Mouse (Mus musculus): Measurements from ENCODE around the gene Map4. TPM values are rescaled to one million over a fixed set of nuclear protein-coding genes. Genes with fewer than 3 reads are reported as not detected.
"Not testable (repeated sequence)": the region's sequence is repeated elsewhere in the genome, so short reads cannot be mapped to it uniquely, and the experiment has no call there.

The Map4 gene
- polyA plus RNA-seq, 1 experiment from 2014 or later = 54.4 TPM

DNA sequence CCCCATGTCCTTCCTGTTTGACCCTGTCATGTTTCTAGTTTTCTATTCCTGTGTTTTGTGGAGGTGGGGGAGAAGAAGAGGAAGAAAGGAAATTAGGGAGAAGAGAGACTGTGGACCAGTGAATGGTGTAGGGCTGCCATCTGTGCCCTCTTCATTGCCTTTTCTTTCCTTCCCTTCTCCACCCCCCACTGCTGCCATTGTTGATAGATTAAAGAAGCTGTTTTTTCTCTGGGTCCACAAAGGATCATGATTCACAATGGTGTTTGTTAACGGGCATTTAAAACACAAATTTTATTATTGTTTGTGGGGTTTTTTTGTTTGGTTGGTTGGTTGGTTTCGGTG, 122.8 kb downstream of the Map4 start:
- no peak overlapping the region for H3K4me2 ChIP-seq (replicated peaks)
- H3K27me3 ChIP-seq (replicated peaks) = no peaks in the 10 kb centered on the region
- no peak overlapping the region for H3K4me3 ChIP-seq (replicated peaks)
- H3K36me3 ChIP-seq = no peaks in the 10 kb centered on the region
- no peak for ATAC-seq
- H3K4me1 ChIP-seq (replicated peaks) = peaks cover 8% of the 10 kb centered on the region; the same call in 1 of the 2 replicates
- H3K9ac ChIP-seq = no peak overlapping the region
- no peak overlapping the region for H3K27ac ChIP-seq
- no peaks in the 10 kb centered on the region for H3K9me3 ChIP-seq
- WGBS = 84% methylated on average over 2 of the region's 2 CpGs

DNA sequence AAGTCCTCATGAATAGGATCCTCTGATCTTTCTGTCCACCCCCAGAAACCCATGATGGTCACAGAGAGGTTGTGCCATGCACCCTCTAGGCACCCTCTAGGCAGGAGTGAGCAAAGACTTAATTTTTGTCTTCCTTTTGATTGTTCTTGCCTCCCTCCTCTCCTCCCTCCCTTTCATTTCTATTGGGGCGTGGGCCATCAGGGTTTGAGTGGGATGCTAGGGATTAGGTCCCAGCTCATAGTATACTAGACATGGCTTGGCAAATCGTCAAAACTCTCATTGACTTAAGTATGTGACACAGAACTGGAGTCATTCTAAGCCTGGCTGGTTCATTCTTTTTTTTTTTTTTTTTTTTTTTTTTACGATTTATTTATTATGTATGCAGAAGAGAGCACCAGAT, 123.5 kb downstream of the Map4 start:
- WGBS = 72% methylated on average over 3 of the region's 3 CpGs
- H3K4me3 ChIP-seq (replicated peaks) = no peak overlapping the region
- no peak overlapping the region for H3K27ac ChIP-seq
- ATAC-seq = no peak
- H3K4me2 ChIP-seq (replicated peaks) = no peak overlapping the region
- H3K4me1 ChIP-seq (replicated peaks) = peaks cover 8% of the 10 kb centered on the region; the same call in 1 of the 2 replicates
- H3K27me3 ChIP-seq (replicated peaks) = no peaks in the 10 kb centered on the region
- no peaks in the 10 kb centered on the region for H3K36me3 ChIP-seq
- no peaks in the 10 kb centered on the region for H3K9me3 ChIP-seq
- no peak overlapping the region for H3K9ac ChIP-seq

DNA sequence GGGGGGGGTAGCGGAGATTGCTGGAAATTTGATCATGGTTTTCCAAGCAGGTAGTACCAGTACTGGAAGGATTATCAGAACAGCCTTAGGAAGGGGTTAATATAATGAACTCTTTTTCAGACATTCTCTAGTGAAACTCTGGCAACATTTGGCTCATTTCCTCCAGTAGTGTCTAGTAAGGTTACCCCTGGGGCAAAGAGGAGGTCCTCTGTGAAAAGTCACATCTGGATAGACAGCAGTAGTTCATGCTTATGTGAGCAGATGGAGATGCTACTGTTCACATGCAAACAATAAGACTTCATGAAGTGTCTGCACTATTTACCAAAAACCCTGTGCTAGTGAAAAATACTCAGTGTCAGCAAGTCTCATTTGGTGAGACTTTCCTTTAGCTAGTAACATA, 125.9 kb downstream of the Map4 start:
- WGBS = 96% methylated on average over 1 of the region's 1 CpGs
- no peak overlapping the region for H3K9ac ChIP-seq
- H3K4me3 ChIP-seq (replicated peaks) = no peak overlapping the region
- H3K4me1 ChIP-seq (replicated peaks) = peaks cover 8% of the 10 kb centered on the region; the same call in 1 of the 2 replicates
- no peaks in the 10 kb centered on the region for H3K27me3 ChIP-seq (replicated peaks)
- no peaks in the 10 kb centered on the region for H3K36me3 ChIP-seq
- no peak overlapping the region for H3K4me2 ChIP-seq (replicated peaks)
- no peak overlapping the region for H3K27ac ChIP-seq
- no peak for ATAC-seq
- no peaks in the 10 kb centered on the region for H3K9me3 ChIP-seq

DNA sequence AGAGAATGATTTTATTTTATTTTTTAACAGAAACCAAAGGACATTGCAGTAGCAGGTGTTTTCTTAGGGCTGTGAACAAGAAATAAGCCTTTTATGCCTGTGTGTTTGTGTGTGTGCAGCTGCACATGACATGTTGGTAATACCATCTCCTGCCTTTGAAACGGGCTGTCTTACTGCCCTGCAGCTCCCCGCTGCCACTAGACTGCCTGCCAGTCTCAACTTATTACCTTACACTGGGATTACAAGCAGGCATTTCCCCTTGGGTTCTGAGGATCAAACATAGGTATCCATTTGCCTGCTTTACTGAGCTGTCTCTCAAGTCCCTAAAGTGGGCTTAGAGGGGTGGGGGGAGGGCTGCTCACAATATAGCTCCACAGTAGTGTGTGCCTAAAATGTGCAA, 129.5 kb downstream of the Map4 start:
- no peaks in the 10 kb centered on the region for H3K9me3 ChIP-seq
- H3K9ac ChIP-seq = no peak overlapping the region
- whole genome bisulfite sequencing = 80% methylated on average over 2 of the region's 2 CpGs
- H3K4me1 ChIP-seq (replicated peaks) = no peaks in the 10 kb centered on the region
- no peaks in the 10 kb centered on the region for H3K36me3 ChIP-seq
- H3K27me3 ChIP-seq (replicated peaks) = no peaks in the 10 kb centered on the region
- H3K27ac ChIP-seq = no peak overlapping the region
- ATAC-seq = no peak
- no peak overlapping the region for H3K4me3 ChIP-seq (replicated peaks)
- H3K4me2 ChIP-seq (replicated peaks) = no peak overlapping the region

DNA sequence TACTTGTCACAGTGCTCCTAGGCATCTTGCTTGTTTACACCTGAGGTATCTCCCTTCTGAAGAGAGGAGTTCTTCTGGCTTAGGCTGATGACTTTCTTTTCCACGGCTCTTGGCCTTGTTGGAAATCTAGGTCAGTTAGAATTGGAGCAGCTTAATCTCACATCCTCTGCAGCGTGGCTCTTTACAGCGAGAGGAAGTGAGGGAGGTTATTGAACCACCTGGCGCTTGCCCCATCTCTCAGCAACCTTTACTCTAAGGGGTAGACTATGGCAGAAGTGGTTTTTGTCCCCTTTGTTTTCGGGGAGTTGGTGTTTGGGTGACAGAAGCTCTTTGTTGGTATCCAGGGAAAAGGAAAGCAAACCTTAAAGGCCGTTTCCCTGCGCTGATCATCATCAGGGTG, 131.1 kb downstream of the Map4 start:
- H3K27me3 ChIP-seq (replicated peaks) = no peaks in the 10 kb centered on the region
- H3K36me3 ChIP-seq = peaks cover 3% of the 10 kb centered on the region; the same call in 1 of the 2 replicates
- ATAC-seq = no peak
- no peak overlapping the region for H3K27ac ChIP-seq
- H3K9me3 ChIP-seq = no peaks in the 10 kb centered on the region
- no peak overlapping the region for H3K4me3 ChIP-seq (replicated peaks)
- H3K9ac ChIP-seq = no peak overlapping the region
- H3K4me1 ChIP-seq (replicated peaks) = no peaks in the 10 kb centered on the region
- WGBS = 89% methylated on average over 7 of the region's 7 CpGs
- no peak overlapping the region for H3K4me2 ChIP-seq (replicated peaks)

DNA sequence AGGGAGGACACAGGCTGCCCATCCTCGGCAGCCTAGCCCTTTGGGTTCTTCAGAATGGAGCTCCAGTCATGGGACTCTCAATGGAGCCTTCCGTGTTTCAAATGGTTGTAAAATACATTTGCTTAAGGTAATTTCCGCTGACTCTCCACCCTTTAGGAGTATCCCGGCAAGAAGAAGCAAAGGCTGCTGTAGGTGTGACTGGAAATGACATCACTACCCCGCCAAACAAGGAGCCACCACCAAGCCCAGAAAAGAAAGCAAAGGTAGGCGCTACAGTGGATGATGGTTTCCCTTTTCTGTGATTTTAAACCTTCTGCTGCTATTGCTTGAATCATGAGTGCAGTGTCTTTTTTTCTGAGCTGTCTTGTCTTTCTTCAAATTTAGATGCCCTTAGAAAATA, 131.6 kb downstream of the Map4 start:
- H3K27ac ChIP-seq = no peak overlapping the region
- ATAC-seq = no peak
- peaks cover 6% of the 10 kb centered on the region; the same call in 1 of the 2 replicates for H3K36me3 ChIP-seq
- no peaks in the 10 kb centered on the region for H3K4me1 ChIP-seq (replicated peaks)
- no peak overlapping the region for H3K9ac ChIP-seq
- no peaks in the 10 kb centered on the region for H3K9me3 ChIP-seq
- no peaks in the 10 kb centered on the region for H3K27me3 ChIP-seq (replicated peaks)
- H3K4me2 ChIP-seq (replicated peaks) = no peak overlapping the region
- no peak overlapping the region for H3K4me3 ChIP-seq (replicated peaks)
- WGBS = 92% methylated on average over 6 of the region's 6 CpGs

DNA sequence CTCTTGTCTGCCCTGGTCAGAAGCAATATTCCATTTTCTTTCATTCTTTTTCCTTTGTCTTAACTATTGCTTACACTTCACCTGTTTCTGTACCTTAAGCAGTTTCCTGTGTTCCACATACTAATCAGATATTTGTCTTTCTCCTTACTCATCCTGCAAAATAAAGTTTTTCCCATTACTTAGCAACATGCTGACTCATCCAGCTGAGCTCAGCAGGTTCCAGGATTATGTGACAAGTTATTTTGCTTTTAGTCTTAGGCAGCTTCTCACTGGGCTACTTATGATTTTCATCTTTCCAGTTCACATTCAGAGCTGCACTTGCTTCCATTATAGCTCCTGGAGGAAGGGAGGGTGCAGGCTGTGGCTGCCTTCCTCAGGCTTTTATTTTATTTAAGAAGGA, 133.4 kb downstream of the Map4 start:
- Histone ChIP-seq H3K27me3 (replicated peaks) (no peaks in the 10 kb centered on the region), H3K4me3 (replicated peaks) (no peak overlapping the region), H3K27ac (no peak overlapping the region), H3K4me2 (replicated peaks) (no peak overlapping the region), H3K4me1 (replicated peaks) (no peaks in the 10 kb centered on the region), H3K36me3 (peaks cover 11% of the 10 kb centered on the region), H3K9me3 (no peaks in the 10 kb centered on the region), H3K9ac (no peak overlapping the region)
- ATAC-seq = no peak

DNA sequence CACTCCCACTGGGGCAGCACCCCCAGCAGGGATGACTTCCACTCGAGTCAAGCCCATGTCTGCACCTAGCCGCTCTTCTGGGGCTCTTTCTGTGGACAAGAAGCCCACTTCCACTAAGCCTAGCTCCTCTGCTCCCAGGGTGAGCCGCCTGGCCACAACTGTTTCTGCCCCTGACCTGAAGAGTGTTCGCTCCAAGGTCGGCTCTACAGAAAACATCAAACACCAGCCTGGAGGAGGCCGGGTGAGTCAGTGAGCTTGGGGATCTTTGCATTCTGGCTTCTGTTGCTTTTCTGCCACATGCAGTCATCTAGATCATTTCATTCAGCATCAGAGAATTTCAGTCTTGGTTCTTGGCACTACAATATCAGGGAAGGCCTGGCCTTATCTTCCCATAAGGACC, 137.5 kb downstream of the Map4 start:
- Histone ChIP-seq H3K27ac (no peak overlapping the region), H3K4me2 (replicated peaks) (no peak overlapping the region), H3K27me3 (replicated peaks) (no peaks in the 10 kb centered on the region), H3K9me3 (no peaks in the 10 kb centered on the region), H3K4me3 (replicated peaks) (no peak overlapping the region), H3K4me1 (replicated peaks) (0 out of 2 replicates have a peak, but pooled peaks cover 5% of the 10 kb centered on the region), H3K36me3 (peaks cover 11% of the 10 kb centered on the region), H3K9ac (no peak overlapping the region)
- WGBS = 91% methylated on average over 6 of the region's 6 CpGs
- no peak for ATAC-seq

DNA sequence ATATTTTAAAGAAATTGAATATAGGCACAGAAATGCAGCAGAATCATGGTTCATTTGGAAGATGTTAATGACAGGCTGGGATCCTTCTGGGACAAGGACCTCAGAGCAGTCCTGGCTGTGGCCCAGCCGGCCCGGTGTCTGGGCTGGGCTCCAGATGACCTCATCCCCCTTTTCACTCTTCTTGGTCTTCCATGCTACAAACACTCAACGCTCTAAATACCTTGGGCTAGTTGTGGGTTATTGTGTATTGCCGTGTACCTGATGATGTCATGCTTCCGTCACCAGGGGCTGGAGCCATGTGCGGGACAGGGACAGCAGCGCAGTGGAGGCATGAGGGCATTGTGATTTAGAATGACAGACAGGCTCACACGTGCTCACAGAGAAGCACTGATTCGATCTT, 139.1 kb downstream of the Map4 start:
- Histone ChIP-seq H3K4me1 (replicated peaks) (0 out of 2 replicates have a peak, but pooled peaks cover 5% of the 10 kb centered on the region), H3K4me2 (replicated peaks) (no peak overlapping the region), H3K9ac (no peak overlapping the region), H3K27ac (peak overlapping the region; percentile 45), H3K36me3 (peaks cover 11% of the 10 kb centered on the region), H3K27me3 (replicated peaks) (no peaks in the 10 kb centered on the region), H3K4me3 (replicated peaks) (no peak overlapping the region), H3K9me3 (no peaks in the 10 kb centered on the region)
- peak; percentile 51; the same call in 1 of the 2 replicates for ATAC-seq
- 69% methylated on average over 9 of the region's 9 CpGs for WGBS

DNA sequence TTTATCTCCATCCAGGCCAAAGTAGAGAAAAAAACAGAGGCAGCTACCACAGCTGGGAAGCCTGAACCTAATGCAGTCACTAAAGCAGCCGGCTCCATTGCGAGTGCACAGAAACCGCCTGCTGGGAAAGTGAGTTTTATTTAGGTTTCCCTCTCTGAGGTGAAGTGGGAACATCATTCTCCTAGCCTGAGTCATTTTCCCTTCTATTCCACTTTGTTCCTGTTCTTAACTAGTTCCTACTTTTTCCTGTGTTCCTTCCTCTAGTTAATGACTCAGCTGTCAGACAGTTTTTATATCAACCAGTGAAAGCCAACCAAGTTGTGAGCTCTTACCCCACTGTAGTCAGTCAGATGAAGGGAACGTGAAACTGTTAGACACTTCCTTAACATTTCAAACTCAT, 139.8 kb downstream of the Map4 start:
- WGBS = 78% methylated on average over 4 of the region's 4 CpGs
- no peak overlapping the region for H3K9ac ChIP-seq
- no peak overlapping the region for H3K4me3 ChIP-seq (replicated peaks)
- peaks cover 11% of the 10 kb centered on the region for H3K36me3 ChIP-seq
- peak overlapping the region; percentile 45; the same call in 1 of the 2 replicates for H3K27ac ChIP-seq
- H3K27me3 ChIP-seq (replicated peaks) = no peaks in the 10 kb centered on the region
- 0 out of 2 replicates have a peak, but pooled peaks cover 5% of the 10 kb centered on the region for H3K4me1 ChIP-seq (replicated peaks)
- H3K9me3 ChIP-seq = no peaks in the 10 kb centered on the region
- no peak overlapping the region for H3K4me2 ChIP-seq (replicated peaks)
- ATAC-seq = no peak; the same call in 1 of the 2 replicates

DNA sequence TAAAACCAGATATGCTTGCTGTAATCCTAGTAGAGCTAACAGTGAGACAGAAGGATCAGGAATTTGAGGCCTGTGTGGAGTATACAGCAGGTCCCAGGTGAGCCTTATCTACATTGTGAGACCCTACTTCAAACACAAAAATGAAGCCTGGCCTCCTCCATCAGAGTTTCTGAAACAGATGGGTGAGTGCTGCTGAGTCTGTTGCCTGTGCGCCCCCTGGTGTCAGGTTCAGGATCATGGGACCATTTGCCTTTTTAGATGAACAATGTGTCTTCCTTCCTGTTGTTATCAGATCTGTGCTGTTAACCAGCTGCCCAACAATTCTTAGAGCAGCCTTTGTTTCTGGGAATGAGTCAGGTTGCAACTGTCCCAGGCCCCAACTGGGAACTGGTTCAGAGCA, 140.6 kb downstream of the Map4 start:
- Histone ChIP-seq H3K9me3 (no peaks in the 10 kb centered on the region), H3K4me2 (replicated peaks) (no peak overlapping the region), H3K9ac (no peak overlapping the region), H3K4me3 (replicated peaks) (no peak overlapping the region), H3K27ac (no peak overlapping the region), H3K36me3 (peaks cover 11% of the 10 kb centered on the region), H3K27me3 (replicated peaks) (no peaks in the 10 kb centered on the region), H3K4me1 (replicated peaks) (0 out of 2 replicates have a peak, but pooled peaks cover 5% of the 10 kb centered on the region)
- ATAC-seq = peak; percentile 39; the same call in 1 of the 2 replicates
- 0% methylated on average over 1 of the region's 1 CpGs for WGBS

DNA sequence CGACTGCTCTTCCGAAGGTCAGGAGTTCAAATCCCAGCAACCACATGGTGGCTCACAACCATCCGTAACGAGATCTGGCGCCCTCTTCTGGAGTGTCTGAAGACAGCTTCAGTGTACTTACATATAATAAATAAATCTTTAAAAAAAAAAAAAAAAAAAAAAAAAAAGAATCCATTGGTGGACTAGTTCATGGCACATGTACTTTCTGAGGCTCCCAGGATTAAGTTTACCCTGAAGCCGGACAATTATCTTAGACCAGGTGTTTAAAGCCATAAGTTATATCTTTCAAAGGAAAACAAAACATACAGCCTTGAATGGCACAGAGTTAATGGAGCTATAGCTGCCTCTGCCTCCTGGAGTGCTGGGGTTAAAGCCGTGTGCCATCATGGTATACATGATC, 145.2 kb downstream of the Map4 start:
- not testable (repeated sequence) for H3K27me3 ChIP-seq (replicated peaks); H3K9me3 ChIP-seq; H3K4me3 ChIP-seq (replicated peaks); H3K9ac ChIP-seq; H3K4me2 ChIP-seq (replicated peaks); ATAC-seq; H3K4me1 ChIP-seq (replicated peaks); H3K27ac ChIP-seq
- peaks cover 17% of the 10 kb centered on the region for H3K36me3 ChIP-seq
- 70% methylated on average over 6 of the region's 7 CpGs for WGBS

DNA sequence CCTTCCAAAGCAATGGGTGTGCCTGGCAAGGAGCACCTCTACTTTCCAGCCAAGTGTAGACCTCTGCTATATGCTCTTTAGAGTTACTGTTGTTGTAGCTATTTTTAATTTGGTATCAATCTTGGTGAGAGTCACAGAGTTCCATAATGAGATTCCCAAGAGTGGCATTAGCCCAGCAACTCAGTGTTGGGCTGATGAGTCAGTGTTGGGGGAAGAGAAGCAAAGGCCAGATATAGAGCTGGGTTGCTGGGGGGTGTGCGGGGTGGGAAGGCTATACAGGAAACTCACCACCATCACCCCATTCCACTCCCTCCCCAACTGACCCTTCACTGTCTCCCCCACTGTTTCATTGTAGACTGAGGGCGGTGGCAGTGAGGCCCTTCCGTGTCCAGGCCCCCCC, 149.8 kb downstream of the Map4 start:
- Histone ChIP-seq H3K9me3 (no peaks in the 10 kb centered on the region), H3K27me3 (replicated peaks) (no peaks in the 10 kb centered on the region), H3K9ac (no peak overlapping the region), H3K4me2 (replicated peaks) (no peak overlapping the region), H3K4me3 (replicated peaks) (no peak overlapping the region), H3K36me3 (peaks cover 43% of the 10 kb centered on the region), H3K27ac (no peak overlapping the region), H3K4me1 (replicated peaks) (no peaks in the 10 kb centered on the region)
- no peak for ATAC-seq
- 73% methylated on average over 3 of the region's 3 CpGs for WGBS
